Comparison of ENCODE assay signal across 8 mouse cellular contexts in genomic region chr1:74236590-74237317, GRCm38 (mm10). TPM values are rescaled to one million over a fixed set of nuclear protein-coding genes. Genes with fewer than 3 reads are reported as not detected.
DNase-seq lines count a peak whose midpoint lies in the region; ATAC-seq lines count a peak whose summit lies in the region.

No protein-coding gene starts in this region.

- no peaks in the 10 kb centered on the region for H3K9me3 ChIP-seq in intestine, embryonic 15.5 days
- H3K9me3 ChIP-seq in liver, embryonic 16.5 days (replicated peaks; ENCODE audit: control insufficient read depth, low read length): no peaks in the 10 kb centered on the region

- H3K4me3 ChIP-seq in intestine, embryonic 15.5 days (replicated peaks): peak overlapping the region; percentile 79
- peak overlapping the region; percentile 98 for H3K4me3 ChIP-seq in liver, embryonic 16.5 days (ENCODE audit: low read depth, low read length)

- H3K27ac ChIP-seq in intestine, embryonic 15.5 days: peak overlapping the region; percentile 95
- H3K27ac ChIP-seq in liver, embryonic 16.5 days (ENCODE audit: low read length): peak overlapping the region; percentile 97

- peak overlapping the region; percentile 85 for H3K9ac ChIP-seq in intestine, embryonic 15.5 days
- H3K9ac ChIP-seq in liver, embryonic 16.5 days (ENCODE audit: low read depth, low read length): peak overlapping the region; percentile 99

- H3K4me1 ChIP-seq in intestine, embryonic 15.5 days (replicated peaks): peaks cover 24% of the 10 kb centered on the region
- H3K4me1 ChIP-seq in liver, embryonic 16.5 days (ENCODE audit: control insufficient read depth, low read depth, low read length): peaks cover 42% of the 10 kb centered on the region

- H3K4me2 ChIP-seq in intestine, embryonic 15.5 days (replicated peaks): peak overlapping the region; percentile 83
- peak overlapping the region; percentile 76 for H3K4me2 ChIP-seq in liver, embryonic 16.5 days (ENCODE audit: low read depth, low read length)

- no peaks in the 10 kb centered on the region for H3K36me3 ChIP-seq in intestine, embryonic 15.5 days
- H3K36me3 ChIP-seq in liver, embryonic 16.5 days (ENCODE audit: control insufficient read depth, insufficient read depth): no peaks in the 10 kb centered on the region

- no peaks in the 10 kb centered on the region for H3K27me3 ChIP-seq in intestine, embryonic 15.5 days (replicated peaks)
- H3K27me3 ChIP-seq in liver, embryonic 16.5 days (ENCODE audit: control insufficient read depth, insufficient read depth, low read depth, low read length): no peaks in the 10 kb centered on the region

- intact Hi-C loops in gastrocnemius, postnatal 14 days (cut with DNase I; ENCODE audit: low total_unique reads): loop anchor here (5.0 kb wide), 1 partner anchor 46 kb away; the partner anchor contains the start of genes Aamp and Pnkd

- WGBS in intestine, embryonic 15.5 days: under 1% methylated on average over 52 of the region's 57 CpGs
- under 1% methylated on average over 53 of the region's 57 CpGs for WGBS in liver, embryonic 16.5 days (ENCODE audit: insufficient replicate concordance)

- peak; percentile 19 to 34 for DNase-seq in layer of hippocampus, postnatal 25 days (ENCODE audit: extremely low spot score in 1 of 2, low spot score in 1 of 2)
- no peak for DNase-seq in layer of hippocampus, adult 9-10 months (ENCODE audit: low spot score)
- DNase-seq in c-Kit-positive CD71-positive TER-119-positive erythroid progenitor cells, embryonic 14.5 days (ENCODE audit: low spot score): peak; percentile 53
- peak; percentile 50 for DNase-seq in gastrocnemius, postnatal 14 days
- peak; percentile 31 to 41 for DNase-seq in natural killer cell, adult 2 months (ENCODE audit: low spot score in 2 of 2)
- DNase-seq in thymus, postnatal 25 days: peak; percentile 59

- peak; percentile 56 for ATAC-seq in intestine, embryonic 15.5 days
- peak; percentile 64 for ATAC-seq in liver, embryonic 16.5 days (ENCODE audit: low read depth)

RNA-seq across cellular contexts. Expression of gene Arpc2, which starts 0.9 kb away (rescaled TPM):
- total RNA-seq in layer of hippocampus, postnatal 25 days (2021): 100 to 1,000 TPM; 404 to 421 TPM
- total RNA-seq in gastrocnemius, postnatal 14 days (2021): 10 to 100 TPM; 75.2 to 85.6 TPM
- polyA plus RNA-seq in intestine, embryonic 15.5 days (2015; fragmentation: Nextera tagmentation; extraction: Ambion mirVana): 518 and 584 TPM in 2 replicates
- polyA plus RNA-seq in liver, embryonic 16.5 days (2015; fragmentation: Nextera tagmentation; extraction: Ambion mirVana): 181 and 187 TPM in 2 replicates

RNA-seq across cellular contexts. Expression of gene Gpbar1, which starts 41.6 kb away (rescaled TPM):
- total RNA-seq in layer of hippocampus, postnatal 25 days (2021): not detected
- total RNA-seq in gastrocnemius, postnatal 14 days (2021): not detected
- 3.1 and 3.3 TPM in 2 replicates for polyA plus RNA-seq in intestine, embryonic 15.5 days (2015; fragmentation: Nextera tagmentation; extraction: Ambion mirVana)
- polyA plus RNA-seq in liver, embryonic 16.5 days (2015; fragmentation: Nextera tagmentation; extraction: Ambion mirVana): 0.36 and 0.39 TPM in 2 replicates

RNA-seq across cellular contexts. Expression of gene Cxcr1, which starts 42.3 kb away (rescaled TPM):
- not detected for total RNA-seq in layer of hippocampus, postnatal 25 days (2021)
- total RNA-seq in gastrocnemius, postnatal 14 days (2021): not detected
- not detected in 2 replicates for polyA plus RNA-seq in intestine, embryonic 15.5 days (2015; fragmentation: Nextera tagmentation; extraction: Ambion mirVana)
- 0.07 TPM in 1 of 2 replicates, not detected in the other for polyA plus RNA-seq in liver, embryonic 16.5 days (2015; fragmentation: Nextera tagmentation; extraction: Ambion mirVana)

RNA-seq across cellular contexts. Expression of gene Aamp, which starts 47.8 kb away (rescaled TPM):
- total RNA-seq in layer of hippocampus, postnatal 25 days (2021): 100 to 1,000 TPM; 143 to 156 TPM
- total RNA-seq in gastrocnemius, postnatal 14 days (2021): 10 to 100 TPM; 76.7 to 77.5 TPM
- polyA plus RNA-seq in intestine, embryonic 15.5 days (2015; fragmentation: Nextera tagmentation; extraction: Ambion mirVana): 225 and 244 TPM in 2 replicates
- polyA plus RNA-seq in liver, embryonic 16.5 days (2015; fragmentation: Nextera tagmentation; extraction: Ambion mirVana): 95.6 and 97.5 TPM in 2 replicates

RNA-seq across cellular contexts. Expression of gene Pnkd, which starts 48.0 kb away (rescaled TPM):
- total RNA-seq in layer of hippocampus, postnatal 25 days (2021): 100 to 1,000 TPM; 192 to 193 TPM
- 10 to 100 TPM; 59.8 to 72.1 TPM for total RNA-seq in gastrocnemius, postnatal 14 days (2021)
- polyA plus RNA-seq in intestine, embryonic 15.5 days (2015; fragmentation: Nextera tagmentation; extraction: Ambion mirVana): 120 and 127 TPM in 2 replicates
- polyA plus RNA-seq in liver, embryonic 16.5 days (2015; fragmentation: Nextera tagmentation; extraction: Ambion mirVana): 34.0 and 37.5 TPM in 2 replicates

Comparison
In these comparisons a context has a peak if more than half of its experiments do, and no peak if none do; other contexts are left out.
1. RNA of gene Arpc2, which starts 0.9 kb away (total RNA-seq): 404 to 421 TPM in layer of hippocampus, postnatal 25 days; 75.2 to 85.6 TPM in gastrocnemius, postnatal 14 days; every median in the first group is over 4 times any median in the second.